Mouse (Mus musculus) CH12.LX (cell line): ENCODE measurements at regions not wholly inside any gene's neighbourhood (a gene's known extent, or its start where the extent isn't known, plus 50 kb on each side); places are given as distances from the start of the nearest gene placed in this dataset.

Source experiments
- DNase-seq: peaks from one replicate; pipeline ENCODE4 v3.0.0-alpha.2; 2013; ENCODE audit errors: extremely low read depth
- H3K27ac ChIP-seq: 2 replicates; pipeline ENCODE4 v1.5.1; 2012; ENCODE audit warnings: low read depth, mild to moderate bottlenecking, control low read depth, moderate library complexity; ENCODE audit not compliant: insufficient read depth
- H3K27me3 ChIP-seq: replicated peaks from 2 replicates; pipeline ENCODE3; 2012; ENCODE audit warnings: inconsistent platforms
- H3K36me3 ChIP-seq, 2 experiments: replicated peaks in 1 of 2; 2 replicates each; pipeline versions ENCODE3 to v1.6.1; 2012; ENCODE audit warnings: inconsistent platforms in 1 of 2, low read length in 1 of 2, mild to moderate bottlenecking in 1 of 2, mixed read lengths in 1 of 2, moderate library complexity in 1 of 2; ENCODE audit not compliant: control insufficient read depth in 1 of 2, insufficient read depth in 1 of 2
- H3K4me1 ChIP-seq, 2 experiments: 2 replicates each; pipeline ENCODE4 v1.6.1; 2012; ENCODE audit warnings: inconsistent platforms in 1 of 2, moderate library complexity in 1 of 2; ENCODE audit not compliant: insufficient read depth in 2 of 2, control insufficient read depth in 1 of 2
- H3K4me2 ChIP-seq: 2 replicates; pipeline ENCODE4 v1.6.1; 2012; ENCODE audit warnings: low read depth, mild to moderate bottlenecking, control low read depth; ENCODE audit not compliant: poor library complexity, insufficient read depth, severe bottlenecking
- H3K4me3 ChIP-seq, 3 experiments: fragments of 150-350 bp in 1 of 3; sonication (generic) in 1 of 3; replicated peaks in 1 of 3; 2 replicates each; pipeline versions ENCODE3 to v1.5.1; 2011 to 2012; ENCODE audit warnings: low read depth in 2 of 3, low read length in 2 of 3, mild to moderate bottlenecking in 2 of 3, moderate library complexity in 2 of 3, control low read depth in 1 of 3, improper control_type of control experiment in 1 of 3, inconsistent platforms in 1 of 3, mixed read lengths in 1 of 3; ENCODE audit not compliant: poor library complexity in 1 of 3
- H3K79me2 ChIP-seq: replicated peaks from 2 replicates; pipeline ENCODE4 v1.6.1; 2012; ENCODE audit warnings: mild to moderate bottlenecking, moderate library complexity; ENCODE audit not compliant: control insufficient read depth, poor library complexity, insufficient read depth, severe bottlenecking; ENCODE audit errors: extremely low read depth
- H3K9ac ChIP-seq: 2 replicates; pipeline ENCODE4 v1.6.1; 2012; ENCODE audit warnings: low read depth, mild to moderate bottlenecking, control low read depth, moderate library complexity; ENCODE audit not compliant: insufficient read depth
- H3K9me3 ChIP-seq: replicated peaks from 2 replicates; pipeline ENCODE3; 2012; ENCODE audit warnings: low read length, inconsistent platforms, mixed read lengths
- BHLHE40 ChIP-seq: IDR thresholded peaks from 2 replicates; pipeline ENCODE4 v1.6.1; 2011; ENCODE audit warnings: mild to moderate bottlenecking, low read depth, low read length, improper control_type of control experiment
- E2F4 ChIP-seq: IDR thresholded peaks from 2 replicates; pipeline ENCODE4 v1.6.1; 2011; ENCODE audit warnings: low read depth, low read length, improper control_type of control experiment; ENCODE audit not compliant: insufficient replicate concordance
- ELF1 ChIP-seq: IDR thresholded peaks from 2 replicates; pipeline ENCODE4 v1.6.1; 2014; ENCODE audit warnings: low read depth, mild to moderate bottlenecking, inconsistent platforms, low read length, improper control_type of control experiment
- EP300 ChIP-seq: IDR thresholded peaks from 2 replicates; pipeline ENCODE4 v1.6.1; 2011; ENCODE audit warnings: low read length, improper control_type of control experiment
- ETS1 ChIP-seq: conservative IDR thresholded peaks from 2 replicates; pipeline ENCODE4 v1.6.1; 2012; ENCODE audit warnings: low read depth, mild to moderate bottlenecking, inconsistent platforms, low read length, improper control_type of control experiment, moderate library complexity
- GABPA ChIP-seq: IDR thresholded peaks from 2 replicates; pipeline ENCODE4 v1.6.1; 2012; ENCODE audit warnings: low read depth, low read length, improper control_type of control experiment, inconsistent platforms; ENCODE audit not compliant: insufficient replicate concordance
- IRF4 ChIP-seq: IDR thresholded peaks from 2 replicates; pipeline ENCODE4 v1.6.1; 2014; ENCODE audit warnings: low read depth, mild to moderate bottlenecking, inconsistent platforms, low read length, improper control_type of control experiment
- JUN ChIP-seq: IDR thresholded peaks from 2 replicates; pipeline ENCODE4 v1.6.1; 2011; ENCODE audit warnings: low read depth, mild to moderate bottlenecking, low read length, improper control_type of control experiment, moderate library complexity; ENCODE audit not compliant: insufficient read depth
- KAT2A ChIP-seq: IDR thresholded peaks from 2 replicates; pipeline ENCODE4 v1.6.1; 2012; ENCODE audit warnings: low read length, improper control_type of control experiment, inconsistent platforms; ENCODE audit not compliant: insufficient replicate concordance
- MAX ChIP-seq: IDR thresholded peaks from 2 replicates; pipeline ENCODE4 v1.6.1; 2011; ENCODE audit warnings: low read length, improper control_type of control experiment
- MXI1 ChIP-seq: IDR thresholded peaks from 2 replicates; pipeline ENCODE4 v1.6.1; 2011; ENCODE audit warnings: mild to moderate bottlenecking, low read depth, low read length, improper control_type of control experiment
- MYC ChIP-seq: IDR thresholded peaks from 2 replicates; pipeline ENCODE4 v1.6.1; 2011; ENCODE audit warnings: low read depth, mild to moderate bottlenecking, improper control_type of control experiment, low read length
- NRF1 ChIP-seq: IDR thresholded peaks from 2 replicates; pipeline ENCODE4 v1.6.1; 2014; ENCODE audit warnings: low read depth, mild to moderate bottlenecking, inconsistent platforms, low read length, improper control_type of control experiment, moderate library complexity
- PAX5 ChIP-seq: IDR thresholded peaks from 2 replicates; pipeline ENCODE4 v1.6.1; 2012; ENCODE audit warnings: low read length, inconsistent platforms, mixed read lengths
- POLR2AphosphoS2 ChIP-seq: IDR thresholded peaks from 2 replicates; pipeline ENCODE4 v1.6.1; 2011; ENCODE audit warnings: low read depth, low read length, improper control_type of control experiment
- RCOR1 ChIP-seq: conservative IDR thresholded peaks from 2 replicates; pipeline ENCODE4 v1.6.1; 2012; ENCODE audit warnings: low read depth, mild to moderate bottlenecking, inconsistent platforms, low read length, improper control_type of control experiment
- TBP ChIP-seq: conservative IDR thresholded peaks from 2 replicates; pipeline ENCODE4 v1.6.1; 2011; ENCODE audit warnings: low read depth, low read length, improper control_type of control experiment
- UBTF ChIP-seq: IDR thresholded peaks from 2 replicates; pipeline ENCODE4 v1.6.1; 2012; ENCODE audit warnings: low read depth, mild to moderate bottlenecking, inconsistent platforms, low read length, improper control_type of control experiment, moderate library complexity
- USF1 ChIP-seq: IDR thresholded peaks from 2 replicates; pipeline ENCODE4 v1.6.1; 2014; ENCODE audit warnings: low read depth, mild to moderate bottlenecking, inconsistent platforms, low read length, improper control_type of control experiment
- ZKSCAN1 ChIP-seq: IDR thresholded peaks from 2 replicates; pipeline ENCODE4 v1.6.1; 2012; ENCODE audit warnings: low read depth, inconsistent platforms, low read length, improper control_type of control experiment, borderline replicate concordance
- ZMIZ1 ChIP-seq: IDR thresholded peaks from 2 replicates; pipeline ENCODE4 v1.6.1; 2012; ENCODE audit warnings: low read depth, mild to moderate bottlenecking, inconsistent platforms, low read length, improper control_type of control experiment
- dilution Hi-C: fragments of 300-500 bp; cut with MboI; formaldehyde crosslinking; loops from 2 replicates; pipeline ENCODE4 v1.14.3; 2020; ENCODE audit warnings: low sequenced_read_pairs; ENCODE audit not compliant: extremely low pct_unique_long_range_greater_than_20kb, extremely low pct_ligation_motif_present
- in situ Hi-C: fragments of 300-500 bp; cut with MboI; formaldehyde crosslinking; loops from 3 replicates; pipeline ENCODE4 v1.14.3; 2019; ENCODE audit warnings: low sequenced_read_pairs, low pct_ligation_motif_present, low pct_unique_long_range_greater_than_20kb, mixed read lengths

DNA sequence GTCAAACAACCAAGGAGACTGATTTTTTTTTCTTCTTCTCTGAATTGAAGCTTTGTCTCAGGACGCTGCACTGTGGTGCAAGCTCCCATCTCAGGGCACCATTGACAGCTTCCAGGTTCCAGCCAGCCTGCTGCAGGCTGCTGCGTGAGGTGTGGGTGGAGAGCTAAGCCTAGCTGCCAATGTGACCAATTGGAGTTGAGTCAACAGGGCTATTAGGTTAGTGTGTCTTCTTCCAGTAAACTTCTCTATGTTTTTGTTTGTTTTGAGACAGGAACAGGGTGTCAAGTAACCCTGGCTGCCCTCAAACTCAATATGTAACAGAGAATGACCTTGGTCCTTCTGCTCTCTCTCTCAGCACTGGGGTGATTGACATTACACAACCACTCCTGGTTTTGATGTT lies 131.1 kb upstream of the Tab2 start:
- Histone ChIP-seq H3K79me2 (no peaks in the 10 kb centered on the region), H3K36me3 (no peaks in the 10 kb centered on the region), H3K27me3 (no peaks in the 10 kb centered on the region), H3K27ac (no peak overlapping the region), H3K9me3 (no peaks in the 10 kb centered on the region), H3K4me1 (peaks cover 0 to 2% of the 10 kb centered on the region in 2 experiments; a peak in 1 of 4 replicates), H3K4me2 (no peak overlapping the region), H3K9ac (no peak overlapping the region; the same call in 1 of the 2 replicates), H3K4me3 (no peak overlapping the region)
- in situ Hi-C loops: no loop called here
- TF ChIP-seq E2F4: no peak
- no peak for TF ChIP-seq NRF1
- dilution Hi-C loops: no loop called here
- no peak for DNase-seq

DNA sequence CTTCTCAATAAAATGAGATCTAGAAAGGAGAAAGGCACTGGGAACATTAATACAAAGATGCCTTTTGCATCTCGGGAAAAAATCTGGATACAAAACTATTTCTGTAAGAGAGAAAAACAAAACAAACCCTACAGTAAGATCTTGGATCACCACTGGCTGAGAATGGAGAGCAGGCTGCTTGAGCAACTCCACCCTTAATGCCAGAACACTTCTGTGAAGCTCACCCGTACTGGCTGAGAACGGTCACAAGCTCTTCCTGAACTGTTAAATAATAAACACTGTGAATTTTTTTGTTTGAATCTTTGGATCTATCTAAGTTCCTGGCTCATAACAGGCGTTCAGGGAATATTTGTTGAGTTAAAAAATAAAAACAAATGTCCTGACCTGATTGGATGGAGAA lies 130.4 kb upstream of the Tab2 start:
- no peak overlapping the region for H3K4me2 ChIP-seq
- no peak overlapping the region for H3K27ac ChIP-seq
- dilution Hi-C loops: no loop called here
- H3K4me3 ChIP-seq: no peak overlapping the region
- no peaks in the 10 kb centered on the region for H3K9me3 ChIP-seq
- H3K9ac ChIP-seq: no peak overlapping the region
- in situ Hi-C loops: no loop called here
- DNase-seq: no peak
- no peaks in the 10 kb centered on the region for H3K36me3 ChIP-seq
- H3K79me2 ChIP-seq: no peaks in the 10 kb centered on the region
- H3K4me1 ChIP-seq: peaks cover 0 to 2% of the 10 kb centered on the region in 2 experiments; a peak in 1 of 4 replicates
- no peak for TF ChIP-seq ELF1
- TF ChIP-seq ETS1: no peak
- TF ChIP-seq MXI1: no peak
- no peak for TF ChIP-seq IRF4
- H3K27me3 ChIP-seq: no peaks in the 10 kb centered on the region

DNA sequence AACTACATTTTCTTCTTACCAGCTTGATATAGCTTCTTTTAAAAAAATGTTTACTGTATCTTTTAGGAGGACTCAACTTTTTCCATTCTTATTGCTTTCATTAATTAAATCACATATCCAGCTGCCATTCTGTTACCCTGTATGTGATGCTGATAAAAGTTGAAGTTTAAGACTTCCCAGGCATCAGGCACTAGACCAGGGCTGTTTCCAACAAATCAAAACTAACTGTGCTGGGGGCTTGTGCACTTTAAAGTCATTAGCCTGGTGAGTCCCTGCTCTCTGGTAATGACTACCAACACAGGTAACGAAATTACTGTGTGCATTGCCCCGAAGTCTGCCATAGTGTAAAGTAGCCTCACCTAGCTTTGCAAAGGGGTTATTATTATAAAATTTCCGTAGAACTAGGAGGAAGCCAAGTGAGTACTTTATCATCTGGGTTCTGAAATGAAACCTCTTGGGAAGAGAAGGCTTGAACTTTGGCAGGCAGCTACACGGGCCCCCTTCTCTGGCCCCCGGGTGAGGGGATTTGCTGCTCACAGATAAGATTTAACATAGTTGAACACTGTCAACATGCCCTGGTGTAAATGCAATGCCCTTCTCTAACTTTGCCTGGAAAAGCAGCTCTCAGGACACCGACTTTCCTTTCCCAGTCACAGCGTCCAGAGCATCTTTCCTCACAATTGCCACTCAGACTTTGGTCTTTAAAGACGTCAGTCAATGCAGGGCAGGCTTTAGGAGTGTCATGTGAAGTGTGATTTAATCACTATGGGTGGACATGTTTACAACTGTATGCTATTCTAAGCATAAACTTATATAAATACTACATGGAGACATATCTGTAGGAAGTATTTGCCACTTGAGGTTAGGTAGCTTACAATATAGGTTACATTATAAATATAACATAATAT lies 122.1 kb upstream of the Tab2 start:
- Histone ChIP-seq H3K4me1 (no peaks in the 10 kb centered on the region), H3K4me2 (no peak overlapping the region), H3K9ac (no peak overlapping the region), H3K9me3 (no peaks in the 10 kb centered on the region)
- DNase-seq: no peak
- in situ Hi-C loops: no loop called here
- TF ChIP-seq KAT2A (no peak), ZMIZ1 (no peak), UBTF (no peak), PAX5 (no peak), RCOR1 (no peak), BHLHE40 (no peak), ZKSCAN1 (no peak), TBP (no peak), USF1 (no peak), MXI1 (no peak), GABPA (no peak), MAX (no peak), EP300 (no peak), ELF1 (no peak), POLR2AphosphoS2 (no peak), JUN (no peak), MYC (no peak)
- TF ChIP-seq, all 38 proteins: peak for 0
- Histone ChIP-seq H3K27ac (no peak overlapping the region), H3K4me3 (no peak overlapping the region), H3K27me3 (no peaks in the 10 kb centered on the region), H3K36me3 (no peaks in the 10 kb centered on the region), H3K79me2 (no peaks in the 10 kb centered on the region)
- dilution Hi-C loops: no loop called here
